Mouse (Mus musculus) heart, adult 9 months (tissue): ENCODE data around the gene Afap1l2.

Source experiments
- DNase-seq, 2 experiments: peaks; one replicate each; pipeline ENCODE4 v3.0.0; 2022; ENCODE audit warnings: low spot score in 2 of 2

Afap1l2 gene

DNA sequence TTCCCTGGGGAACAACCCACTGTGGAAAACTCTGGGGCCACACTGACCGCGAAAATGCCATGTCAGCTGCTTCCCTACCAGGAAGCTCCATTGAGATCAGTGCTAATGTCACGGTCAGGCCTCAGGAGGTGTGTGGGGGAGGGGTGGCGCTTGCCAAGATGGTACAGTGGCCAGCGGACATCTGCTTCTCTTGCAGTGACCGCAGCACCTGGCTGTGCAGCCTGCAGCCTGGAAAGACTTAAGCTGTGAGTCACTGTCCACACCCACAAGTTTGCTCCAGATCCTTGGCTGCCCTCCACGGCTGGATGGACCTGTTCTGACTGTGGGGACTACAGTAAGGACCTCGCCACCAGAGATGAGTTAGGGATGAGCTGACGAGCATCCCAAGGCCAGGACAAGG, 68.2 kb downstream of the Afap1l2 start:
- peak; percentile 51 to 59 for DNase-seq

DNA sequence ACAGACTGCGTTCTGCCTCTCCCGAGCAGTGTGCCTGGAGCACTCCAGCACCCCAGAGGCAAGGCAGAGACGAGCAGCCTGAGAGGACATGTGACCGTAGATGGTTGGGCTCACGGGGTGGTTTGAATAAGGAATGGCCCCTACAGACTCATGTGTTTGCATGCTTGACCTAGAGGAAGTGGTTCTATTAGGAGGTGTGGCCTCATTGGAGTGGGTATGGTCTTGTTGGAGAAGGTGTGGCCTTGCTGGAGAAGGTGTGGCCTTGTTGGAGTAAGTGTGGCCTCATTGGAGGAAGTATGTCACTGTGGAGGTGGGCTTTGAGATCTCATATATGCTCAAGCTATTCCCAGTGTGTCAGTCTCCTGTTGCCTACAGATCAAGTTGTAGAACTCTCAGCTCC, 70.1 kb downstream of the Afap1l2 start:
- DNase-seq = no peak

DNA sequence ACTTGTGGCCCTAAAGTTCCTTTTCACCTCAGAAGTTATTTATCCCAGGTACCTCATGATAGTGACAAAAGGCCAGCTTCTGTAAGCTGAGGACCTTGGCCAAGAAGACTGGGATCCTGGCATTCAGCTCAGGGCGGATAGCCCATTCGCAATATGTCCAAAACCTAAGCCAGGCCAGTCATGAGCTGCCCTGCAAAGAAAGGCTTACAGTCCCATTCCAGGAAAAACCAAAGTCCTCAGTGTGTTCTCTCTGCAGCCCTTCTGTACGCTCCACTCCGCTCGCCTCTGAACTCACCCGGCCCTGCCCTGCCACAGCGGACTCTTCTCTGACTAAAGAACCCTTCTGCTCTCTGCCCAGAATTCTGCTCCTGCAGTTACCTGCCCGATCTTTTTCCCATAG, 71.8 kb downstream of the Afap1l2 start:
- no peak for DNase-seq

DNA sequence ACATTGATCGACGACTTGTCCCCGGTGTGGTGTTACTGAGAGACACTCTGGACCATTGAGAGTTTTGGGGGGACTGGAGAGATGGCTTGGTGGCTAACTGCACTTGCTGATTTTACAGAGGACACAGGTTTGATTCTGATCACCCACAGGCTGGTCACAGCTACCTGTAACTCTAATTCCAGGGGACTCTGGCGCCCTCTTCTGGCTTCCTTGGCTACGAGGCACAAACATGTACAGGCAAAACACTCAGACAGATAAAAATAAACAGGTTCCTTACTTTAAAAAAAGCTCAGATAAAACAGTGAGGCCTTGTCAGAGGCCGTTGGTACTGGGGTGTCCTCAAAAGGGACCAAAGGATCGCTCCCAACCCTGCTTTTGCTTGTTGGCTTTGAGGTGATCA, 72.3 kb downstream of the Afap1l2 start:
- DNase-seq = no peak

DNA sequence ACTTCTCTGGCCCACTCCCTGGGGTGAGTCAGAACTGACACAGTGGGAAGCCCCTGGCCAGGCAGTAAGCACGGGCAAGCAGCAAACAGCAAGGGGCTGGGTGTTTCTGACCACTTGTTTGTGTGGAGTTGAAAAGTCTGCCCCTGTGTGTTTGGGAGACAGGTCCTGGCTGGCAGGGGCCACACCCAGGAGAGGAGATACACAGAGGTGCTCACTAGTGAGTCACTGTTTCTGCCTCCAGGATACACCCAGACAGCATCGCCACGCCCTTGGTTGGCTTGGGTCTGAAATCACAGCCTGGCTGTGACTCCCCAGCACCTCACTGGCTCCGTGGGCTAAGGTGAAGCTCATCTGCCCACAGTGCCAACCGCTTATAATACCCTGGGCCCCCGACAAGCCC, 72.9 kb downstream of the Afap1l2 start:
- no peak for DNase-seq

DNA sequence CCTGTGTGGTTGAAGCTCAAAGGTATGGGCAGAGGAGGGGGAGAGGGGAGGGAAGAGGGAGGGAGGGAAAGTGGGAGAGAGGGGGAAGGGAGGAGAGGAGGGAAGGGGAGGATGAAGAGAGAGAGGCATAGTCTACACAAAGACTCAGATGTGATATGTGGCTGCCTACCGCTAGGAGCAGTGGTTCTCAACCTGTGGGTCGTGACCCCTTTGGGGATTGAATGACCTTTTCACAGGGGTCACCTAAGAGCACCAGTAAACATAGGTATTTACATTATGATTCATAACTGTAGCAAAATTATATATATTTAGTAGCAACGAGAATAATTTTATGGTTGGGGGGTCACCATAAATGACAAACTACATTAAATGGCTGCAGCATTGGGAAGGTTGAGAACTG, 74.2 kb downstream of the Afap1l2 start:
- DNase-seq = no peak

DNA sequence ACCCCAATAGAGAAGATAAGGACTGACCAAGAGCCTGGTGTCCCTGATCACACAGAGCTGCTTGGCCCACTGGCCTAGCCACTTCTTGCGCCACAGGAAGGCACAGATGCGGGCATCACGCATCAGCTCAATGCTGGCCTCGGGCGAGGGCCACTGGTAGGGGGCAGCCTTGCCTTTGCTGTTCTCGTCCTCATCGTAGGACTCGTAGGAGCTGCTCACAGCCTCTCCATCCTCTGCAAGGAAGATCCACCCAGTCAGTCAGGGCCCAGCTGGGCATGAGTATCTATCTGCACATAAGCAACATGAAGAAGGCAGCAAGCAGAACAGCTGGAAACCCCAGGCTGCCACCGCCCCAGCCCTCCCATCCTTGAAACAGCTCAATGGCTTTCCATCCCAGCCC, 78.0 kb downstream of the Afap1l2 start:
- DNase-seq = no peak

DNA sequence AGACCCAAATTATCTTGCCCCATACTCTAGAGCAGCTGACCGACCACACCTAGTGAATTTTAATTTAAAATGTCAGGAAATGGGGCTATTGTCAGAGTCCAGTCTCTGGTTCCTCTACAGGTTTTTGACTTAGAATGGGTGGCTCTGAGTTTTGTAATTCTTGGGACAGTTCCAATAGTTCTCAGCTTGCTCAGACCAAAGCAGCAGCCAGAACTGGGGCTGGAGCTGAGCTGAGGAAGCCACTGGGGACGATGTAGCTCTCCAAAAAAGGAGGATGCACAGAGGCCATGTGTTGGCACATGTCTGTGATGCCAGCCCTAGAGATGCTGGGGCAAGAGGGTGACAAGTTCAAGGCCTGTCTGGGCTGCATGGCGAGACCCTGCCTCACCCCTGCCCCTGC, 78.6 kb downstream of the Afap1l2 start:
- peak; percentile 47 to 60 for DNase-seq

DNA sequence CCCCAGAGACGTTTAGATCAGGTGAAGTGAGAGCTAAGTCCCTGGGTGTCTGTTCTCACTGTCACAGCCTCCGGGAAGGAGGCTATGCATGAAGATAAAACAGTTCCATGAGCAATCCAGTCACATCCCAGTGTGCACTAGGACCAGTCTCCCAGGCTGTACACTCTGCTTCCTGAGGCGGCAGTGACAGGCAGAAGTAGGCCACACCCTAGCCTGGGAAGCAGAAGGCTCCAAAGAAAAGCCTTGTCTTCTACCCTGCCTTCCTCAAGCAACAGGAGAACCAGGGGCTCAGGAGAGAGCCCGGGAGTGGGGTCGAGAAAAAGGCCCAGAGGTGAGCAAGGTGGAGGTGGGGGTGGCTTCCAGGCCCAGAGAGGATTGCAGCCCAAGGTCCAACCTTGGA, 86.3 kb downstream of the Afap1l2 start:
- no peak for DNase-seq

DNA sequence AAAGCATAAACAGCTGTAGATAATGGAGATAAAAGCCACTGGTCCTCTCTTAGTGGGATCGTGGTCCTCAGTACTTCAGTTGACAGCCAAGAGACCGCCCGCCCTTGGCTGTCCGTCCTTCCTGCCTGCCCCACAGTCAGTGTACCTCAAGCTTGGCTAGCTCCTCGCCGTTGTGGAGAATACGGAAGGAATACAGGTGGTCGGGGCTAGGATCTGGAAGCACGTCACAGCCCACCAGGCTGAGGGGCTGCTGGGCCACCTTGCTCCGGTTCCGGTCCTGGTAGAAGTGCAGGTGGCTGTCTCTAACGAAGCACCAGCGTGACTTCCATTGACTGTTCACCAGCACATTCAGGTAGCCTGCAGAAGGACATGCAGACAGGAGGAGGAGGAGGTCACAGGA, 87.8 kb downstream of the Afap1l2 start:
- no peak for DNase-seq

DNA sequence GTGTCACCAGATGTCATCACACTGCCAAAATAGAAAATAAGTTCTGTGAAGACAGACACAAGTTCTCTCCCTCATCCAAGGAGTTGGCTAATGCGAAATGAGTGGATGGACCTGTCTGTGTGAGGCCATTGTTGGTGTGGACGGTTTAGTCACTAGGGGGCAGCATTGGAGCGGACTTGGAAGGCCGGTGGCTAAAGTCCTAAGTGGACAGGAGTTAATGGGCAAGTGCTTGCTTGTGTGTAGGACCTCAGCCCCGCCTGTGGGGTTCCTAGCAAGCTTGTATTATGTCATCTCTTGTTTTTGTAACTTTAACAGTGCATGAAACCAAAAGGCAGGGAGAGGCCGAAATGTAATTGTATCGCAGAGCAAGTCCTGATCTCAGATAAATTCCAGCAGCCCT, 88.4 kb downstream of the Afap1l2 start:
- peak; percentile 73 to 89 for DNase-seq

DNA sequence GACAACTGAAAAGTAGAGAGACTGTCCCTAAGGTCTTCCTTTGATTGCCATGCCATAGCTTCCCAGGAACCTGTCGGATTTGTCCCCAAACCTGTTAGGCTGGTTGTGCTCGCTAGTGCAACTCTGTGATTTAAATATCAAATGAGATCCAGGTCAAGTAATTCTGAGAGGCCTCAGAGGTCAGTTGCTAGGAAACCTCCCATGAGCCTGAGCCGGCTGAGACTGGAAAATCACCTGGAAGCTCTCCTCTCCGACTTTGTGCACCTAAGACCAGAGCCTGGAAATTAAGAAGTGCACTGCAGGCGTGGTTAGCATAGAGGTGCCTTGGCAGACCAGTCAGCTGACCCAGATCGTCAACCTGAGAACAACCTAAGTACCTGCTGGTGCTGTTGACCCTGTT, 92.9 kb downstream of the Afap1l2 start:
- no peak for DNase-seq

DNA sequence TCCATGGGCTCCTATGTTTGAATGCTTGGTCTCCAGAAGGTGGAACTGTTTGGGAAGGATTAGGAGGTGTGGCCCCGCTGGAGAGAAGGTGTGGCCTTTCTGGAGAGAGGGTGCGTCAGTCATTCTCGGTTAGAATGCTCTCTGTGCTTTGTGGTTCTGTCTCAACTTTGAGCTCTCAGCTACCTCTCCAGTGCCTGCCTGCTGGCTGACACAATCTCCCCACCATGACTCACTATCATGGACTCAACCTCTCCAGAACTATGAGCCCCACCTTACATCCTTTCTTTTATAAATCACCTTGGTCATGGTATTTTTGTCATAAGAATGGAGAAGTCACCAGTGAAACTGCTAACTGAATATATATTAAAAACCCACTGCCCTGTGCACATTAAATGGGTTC, 93.4 kb downstream of the Afap1l2 start:
- no peak for DNase-seq

DNA sequence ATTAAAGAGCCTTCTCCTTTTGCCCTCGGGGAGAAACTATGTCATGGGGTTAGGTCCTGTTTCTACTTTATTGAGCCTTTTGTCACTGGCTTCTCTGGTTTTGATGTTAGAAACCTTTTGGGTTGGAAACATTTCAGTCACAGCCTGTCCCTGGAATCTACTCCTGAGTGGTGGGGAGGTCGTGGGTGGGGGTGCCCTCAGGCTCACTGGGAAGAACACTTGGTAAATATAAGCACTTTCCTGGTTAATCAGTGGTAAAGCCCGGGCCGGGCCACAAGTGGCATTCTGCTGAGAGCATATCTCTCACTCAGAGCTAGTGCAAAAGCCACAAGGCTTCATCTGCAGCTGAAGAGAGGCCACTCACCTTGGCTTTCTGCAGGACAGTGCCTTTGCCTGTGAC, 94.3 kb downstream of the Afap1l2 start:
- DNase-seq = no peak

DNA sequence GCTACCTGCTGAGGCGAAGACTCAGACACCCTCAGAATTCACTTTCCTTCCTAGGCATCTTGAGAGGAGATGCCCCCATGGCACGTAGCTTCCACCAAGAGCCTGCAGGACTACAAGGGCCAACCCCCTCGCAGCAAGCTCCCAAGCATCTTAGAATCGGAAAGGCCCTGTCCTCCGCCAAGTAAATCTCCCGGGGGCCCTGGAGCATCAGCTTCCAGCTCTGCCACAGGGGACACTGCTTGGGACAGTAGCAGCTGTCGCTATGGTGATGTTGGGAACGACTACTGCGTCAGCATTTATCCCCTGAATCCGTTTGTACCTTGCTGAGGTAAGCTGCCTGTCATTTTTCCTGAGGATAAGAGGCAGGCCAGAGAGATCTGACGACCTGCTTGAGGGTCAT, 97.5 kb downstream of the Afap1l2 start:
- DNase-seq = peak in 1 of 2 experiments; percentile 20

DNA sequence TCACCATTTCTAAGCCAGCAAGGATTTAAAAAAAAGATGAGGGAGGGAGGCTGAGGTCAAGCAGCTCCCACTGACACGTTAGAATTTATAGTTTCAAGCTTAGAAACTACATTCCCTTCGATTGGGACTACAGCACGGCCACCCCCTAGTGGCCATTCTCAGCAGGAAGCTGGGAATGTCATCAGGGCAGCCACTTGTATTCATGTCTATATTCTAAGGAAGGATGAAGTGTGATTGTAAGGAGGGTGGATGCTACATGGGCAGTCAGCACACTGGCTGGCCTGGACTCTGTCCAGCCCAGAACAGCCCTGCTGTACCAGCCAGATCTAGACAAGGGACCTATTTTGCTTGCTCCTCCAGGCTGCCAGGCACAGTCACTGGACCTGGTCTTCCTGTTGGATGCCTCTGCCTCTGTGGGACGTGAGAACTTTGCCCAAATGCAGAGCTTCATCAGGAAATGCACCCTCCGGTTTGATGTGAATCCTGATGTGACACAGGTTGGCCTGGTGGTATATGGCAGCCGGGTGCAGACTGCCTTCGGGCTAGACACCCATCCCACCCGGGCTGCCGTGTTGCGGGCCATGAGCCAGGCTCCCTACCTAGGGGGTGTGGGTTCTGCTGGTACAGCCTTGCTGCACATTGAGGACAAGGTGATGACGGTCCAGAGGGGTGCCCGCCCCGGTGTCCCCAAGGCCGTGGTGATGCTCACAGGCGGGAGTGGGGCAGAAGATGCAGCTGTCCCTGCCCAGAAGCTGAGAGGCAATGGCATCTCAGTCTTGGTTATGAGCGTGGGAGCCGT, 99.4 kb downstream of the Afap1l2 start:
- no peak for DNase-seq

DNA sequence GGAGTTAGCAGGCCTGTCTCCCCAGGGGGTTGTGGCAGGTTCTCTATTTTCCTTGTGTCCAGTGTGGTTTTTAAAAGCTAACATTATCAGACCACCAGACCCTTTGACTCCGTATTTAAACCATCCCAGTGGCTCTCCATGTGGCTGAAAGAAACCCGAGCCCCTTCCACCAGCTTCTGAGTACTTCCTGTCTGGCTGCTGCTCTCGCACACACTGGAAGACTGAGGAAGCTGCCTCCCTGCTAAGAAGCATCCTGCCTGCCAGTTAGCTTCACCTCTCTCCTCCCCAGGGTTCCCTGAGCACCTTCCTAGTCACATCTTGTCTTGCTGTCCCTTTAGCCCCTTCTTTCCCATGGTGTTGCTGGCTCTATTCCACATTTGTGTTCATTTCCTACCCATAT, 100.2 kb downstream of the Afap1l2 start:
- DNase-seq = no peak

DNA sequence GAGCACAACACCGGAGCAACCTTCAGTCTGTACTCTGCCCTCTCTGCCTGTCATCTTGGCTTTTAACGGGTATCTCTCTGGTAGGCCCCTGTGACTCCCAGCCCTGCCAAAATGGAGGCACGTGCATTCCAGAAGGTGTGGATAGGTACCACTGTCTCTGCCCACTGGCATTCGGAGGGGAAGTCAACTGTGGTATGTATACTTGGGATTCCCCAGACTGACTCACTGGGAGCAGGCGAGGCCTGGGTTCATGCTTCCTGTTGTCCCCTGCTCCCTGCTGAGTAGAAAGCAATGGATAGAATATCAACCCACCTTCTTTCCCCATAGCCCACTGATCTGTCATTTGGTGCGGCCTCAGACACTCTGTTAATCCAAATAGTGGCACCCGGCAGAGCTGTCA, 102.6 kb downstream of the Afap1l2 start:
- no peak for DNase-seq

DNA sequence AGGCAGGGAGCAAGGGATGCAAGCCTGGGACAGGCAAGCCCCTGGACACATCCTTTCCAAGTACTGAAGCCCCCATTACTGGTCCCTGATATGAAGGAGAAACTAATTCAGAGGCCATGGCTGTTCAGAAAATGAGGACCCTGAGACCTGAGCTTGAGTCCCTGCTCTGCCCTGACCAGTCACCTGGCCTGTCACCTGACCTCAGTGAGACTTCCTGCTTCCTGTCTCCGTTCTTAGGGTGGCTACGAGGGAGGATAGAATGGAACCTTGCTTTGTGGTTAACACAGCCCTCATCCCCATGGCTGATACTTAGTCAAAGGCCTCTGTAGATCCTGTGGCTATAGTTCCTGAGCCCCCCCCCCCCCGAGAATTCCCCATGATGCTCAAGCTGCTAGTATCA, 103.9 kb downstream of the Afap1l2 start:
- no peak for DNase-seq

DNA sequence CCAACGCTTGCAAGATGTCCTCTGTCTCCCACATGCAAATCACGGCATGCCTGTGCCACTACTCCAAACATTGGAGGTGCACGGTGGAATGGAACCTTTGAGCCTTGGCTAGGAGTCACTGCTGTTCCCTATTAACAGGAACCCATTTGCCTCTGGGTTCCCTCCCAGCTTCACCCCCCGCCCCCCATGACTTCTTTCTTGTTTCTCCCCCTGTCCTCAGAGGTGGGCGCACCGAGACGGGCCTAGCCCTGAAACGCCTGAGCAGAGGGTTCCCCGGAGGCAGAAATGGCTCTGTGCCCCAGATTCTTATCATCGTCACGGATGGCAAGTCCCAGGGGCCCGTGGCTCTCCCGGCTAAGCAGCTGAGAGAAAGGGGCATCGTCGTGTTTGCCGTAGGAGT, 110.4 kb downstream of the Afap1l2 start:
- DNase-seq = no peak

DNA sequence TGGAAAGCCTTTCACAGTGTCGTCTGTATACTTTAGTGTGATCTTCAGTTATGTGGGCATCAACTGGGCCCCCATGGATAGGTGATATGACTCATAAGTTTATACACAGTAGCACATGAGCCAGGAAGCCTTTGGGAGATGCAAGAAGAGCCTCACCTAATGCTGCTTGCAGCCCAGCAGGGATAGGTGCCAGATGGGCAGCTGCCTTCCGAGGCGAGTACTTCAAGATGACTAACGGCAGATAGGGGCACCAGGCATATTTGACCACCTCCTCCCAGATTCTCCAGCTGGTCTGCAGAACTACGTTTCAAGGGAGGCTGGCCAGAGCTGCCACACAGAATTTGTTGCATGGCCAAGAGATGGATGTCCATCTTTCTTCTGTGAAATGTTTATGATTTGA, 114.7 kb downstream of the Afap1l2 start:
- DNase-seq = no peak

DNA sequence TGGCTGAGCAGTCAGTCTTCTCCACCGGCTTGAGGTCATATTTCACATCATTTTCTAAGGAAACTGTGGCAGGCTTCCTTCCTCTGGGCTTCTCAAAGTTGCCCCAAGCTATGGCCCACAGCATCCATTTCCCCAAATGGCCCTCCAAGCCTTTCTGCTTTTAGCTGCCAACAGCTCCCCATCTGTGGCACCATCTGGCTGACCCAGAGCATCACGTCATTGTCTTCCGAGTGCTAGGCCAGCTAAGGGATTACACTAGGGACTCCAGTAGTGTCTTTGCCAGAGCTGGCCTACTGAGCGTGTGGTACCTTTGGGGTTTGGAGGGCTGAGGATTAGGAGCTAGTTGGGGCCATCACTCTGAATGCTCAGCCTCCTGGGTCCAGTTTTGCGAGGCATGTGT, 115.4 kb downstream of the Afap1l2 start:
- DNase-seq = no peak

DNA sequence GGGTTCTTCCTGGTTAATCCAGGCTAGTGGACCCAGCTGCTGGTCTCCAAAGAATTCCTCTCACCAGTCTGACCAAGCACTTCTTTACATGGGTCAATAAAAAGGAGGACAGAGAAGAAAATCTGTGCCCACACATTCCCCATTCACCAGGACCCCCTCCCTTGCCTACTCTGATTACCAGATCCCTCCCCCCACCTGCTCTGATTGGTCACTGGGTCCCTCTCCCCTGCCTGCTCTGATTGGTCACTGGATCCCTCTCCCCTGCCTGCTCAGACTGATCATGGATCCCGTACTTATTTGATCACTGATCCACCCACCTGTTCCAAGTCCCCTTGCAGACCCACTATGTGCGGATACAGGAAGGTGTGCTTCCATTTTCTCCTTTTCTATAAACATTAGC, 116.6 kb downstream of the Afap1l2 start:
- DNase-seq = no peak

DNA sequence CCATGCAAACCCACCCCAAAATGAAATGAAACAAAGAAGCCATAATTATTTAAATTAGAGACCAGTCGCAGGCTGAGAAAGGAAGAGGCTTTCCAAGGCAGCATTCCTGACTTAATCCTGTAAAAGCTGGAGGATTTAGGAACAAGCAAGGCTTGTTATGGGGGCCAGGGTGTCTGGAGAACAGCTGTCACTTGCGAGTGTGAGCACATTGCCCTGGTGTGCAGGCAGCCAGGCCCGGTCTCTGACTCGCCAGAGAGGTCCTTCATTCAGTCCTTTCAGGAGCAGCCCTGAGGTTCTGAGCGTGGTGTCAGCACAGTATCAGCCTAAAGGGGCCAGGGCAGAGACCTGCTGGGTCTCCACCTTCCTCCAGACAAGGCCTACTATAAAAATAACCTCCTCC, 119.4 kb downstream of the Afap1l2 start:
- no peak for DNase-seq
